Mouse (Mus musculus) MEL (cell line): Measurements from ENCODE around the gene Gm10912. TPM values are rescaled to one million over a fixed set of nuclear protein-coding genes. Genes with fewer than 3 reads are reported as not detected.

Experiments
- DNase-seq: peaks from one replicate; pipeline ENCODE4 v3.0.0; 2011; ENCODE audit warnings: low read depth, low spot score
- H3K27ac ChIP-seq: 2 replicates; pipeline ENCODE4 v1.5.1; 2012; ENCODE audit warnings: low read depth, mild to moderate bottlenecking, control low read depth, low read length, moderate library complexity; ENCODE audit not compliant: control insufficient read depth
- H3K27me3 ChIP-seq, 2 experiments: fragments of 150-350 bp in 1 of 2; sonication (generic) in 1 of 2; 2 replicates each; pipeline ENCODE4 v1.6.1; 2012; ENCODE audit warnings: low read length in 2 of 2, mild to moderate bottlenecking in 2 of 2, improper control_type of control experiment in 1 of 2, moderate library complexity in 1 of 2; ENCODE audit not compliant: insufficient read depth in 2 of 2, control insufficient read depth in 1 of 2
- H3K36me3 ChIP-seq, 2 experiments: 2 replicates each; pipeline ENCODE4 v1.6.1; 2012 to 2014; ENCODE audit warnings: low read length in 2 of 2, improper control_type of control experiment in 1 of 2, inconsistent platforms in 1 of 2, mild to moderate bottlenecking in 1 of 2; ENCODE audit not compliant: insufficient read depth in 2 of 2, control insufficient read depth in 1 of 2
- H3K4me1 ChIP-seq, 2 experiments: fragments of 150-350 bp in 1 of 2; sonication (generic) in 1 of 2; 2 replicates each; pipeline ENCODE4 v1.6.1; 2012; ENCODE audit warnings: low read length in 2 of 2, improper control_type of control experiment in 1 of 2, mild to moderate bottlenecking in 1 of 2; ENCODE audit not compliant: insufficient read depth in 2 of 2, control insufficient read depth in 1 of 2
- H3K4me3 ChIP-seq, 2 experiments: fragments of 150-350 bp in 1 of 2; sonication (generic) in 1 of 2; 2 replicates each; pipeline ENCODE4 v1.5.1; 2012; ENCODE audit warnings: low read depth in 2 of 2, low read length in 2 of 2, mild to moderate bottlenecking in 2 of 2, moderate library complexity in 2 of 2, control low read depth in 1 of 2, improper control_type of control experiment in 1 of 2; ENCODE audit not compliant: control insufficient read depth in 1 of 2, insufficient read depth in 1 of 2
- H3K79me2 ChIP-seq: 2 replicates; pipeline ENCODE4 v1.6.1; 2012; ENCODE audit warnings: mild to moderate bottlenecking, low read length, moderate library complexity; ENCODE audit not compliant: control insufficient read depth, poor library complexity, insufficient read depth
- H3K9ac ChIP-seq: 2 replicates; pipeline ENCODE4 v1.6.1; 2012; ENCODE audit warnings: low read depth, mild to moderate bottlenecking, control low read depth, low read length, moderate library complexity; ENCODE audit not compliant: control insufficient read depth, poor library complexity, severe bottlenecking
- H3K9me3 ChIP-seq: fragments of 150-350 bp; sonication (generic); replicated peaks from 2 replicates; pipeline ENCODE4 v1.6.1; 2012; ENCODE audit warnings: mild to moderate bottlenecking, low read length, improper control_type of control experiment, moderate library complexity; ENCODE audit not compliant: insufficient read depth
- GATA1 ChIP-seq: IDR thresholded peaks from 2 replicates; pipeline ENCODE4 v1.6.1; 2011; ENCODE audit warnings: low read depth, low read length, improper control_type of control experiment
- MAFK ChIP-seq: IDR thresholded peaks from 2 replicates; pipeline ENCODE4 v1.6.1; 2011; ENCODE audit warnings: low read depth, mild to moderate bottlenecking, low read length, improper control_type of control experiment, borderline replicate concordance
- ZNF384 ChIP-seq: IDR thresholded peaks from 2 replicates; pipeline ENCODE4 v1.6.1; 2012; ENCODE audit warnings: low read depth, mild to moderate bottlenecking, inconsistent platforms, low read length, improper control_type of control experiment
- polyA plus RNA-seq, 2 experiments: library from polyadenylated mRNA; stranded (reverse) in 1 of 2; unstranded in 1 of 2; fragments of >175 nt in 1 of 2; fragments of >200 nt in 1 of 2; gene quantifications; 2 replicates each; pipeline versions ENCODE4 v1.2.1 to v1.2.4; 2012; ENCODE audit warnings: low replicate concordance in 2 of 2, low read depth in 1 of 2; ENCODE audit not compliant: insufficient read length in 2 of 2, insufficient read depth in 1 of 2, missing spikeins in 1 of 2
- total RNA-seq: library from RNA; depleted of rRNA; stranded (reverse); fragments of 300-350 nt; gene quantifications from 2 replicates; pipeline ENCODE4 v1.2.3, GENCODE M21; 2012; rRNA removed

Gene Gm10912
- total and polyA plus RNA-seq, 3 experiments, result 0.06 to 0.08 TPM; not detected in 1

DNA sequence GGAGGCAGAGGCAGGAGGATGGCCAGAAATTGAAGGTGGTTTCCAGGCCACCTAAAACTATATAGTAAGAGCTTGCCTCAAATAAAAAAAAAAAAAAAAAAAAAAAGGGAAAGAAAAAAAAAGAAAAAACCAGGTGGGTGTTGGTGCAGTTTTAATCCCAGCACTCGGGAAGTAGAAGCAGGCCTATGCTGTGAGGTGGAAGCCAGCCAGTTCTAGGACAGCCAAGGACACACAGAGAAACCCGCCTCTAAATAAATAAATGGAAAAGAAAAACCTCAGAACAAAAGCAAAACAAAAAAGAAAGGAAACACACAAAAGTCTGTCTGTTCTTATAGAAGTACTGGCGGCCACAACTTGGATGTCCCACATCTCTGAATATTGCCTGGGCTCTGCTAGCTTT is 49.3 kb downstream of the Gm10912 start:
- Histone ChIP-seq H3K27me3 (no peaks in the 10 kb centered on the region), H3K9me3 (no peaks in the 10 kb centered on the region), H3K36me3 (peaks cover 0 to 5% of the 10 kb centered on the region in 2 experiments; a peak in 2 of 4 replicates), H3K4me1 (peaks cover 0 to 5% of the 10 kb centered on the region in 2 experiments; a peak in 2 of 4 replicates), H3K9ac (no peak overlapping the region), H3K27ac (no peak overlapping the region), H3K79me2 (no peaks in the 10 kb centered on the region), H3K4me3 (no peak overlapping the region)
- no peak for DNase-seq
- TF ChIP-seq ZNF384 (0 out of 2 replicates have a peak, but pooled peaks have one; percentile 10), MAFK (no peak), GATA1 (no peak)

Other genes starting within 250 kb of the Gm10912 start
- 258 and 278 TPM in 2 replicates for gene Lmo2, start 107.8 kb upstream of the Gm10912 start, total RNA-seq
- 100 to 1,000 TPM in 1 of 2 experiments, 10 to 100 TPM in 1; 96.2 to 184 TPM for gene Lmo2, start 107.8 kb upstream of the Gm10912 start, polyA plus RNA-seq
- gene Fbxo3, start 38.1 kb upstream of the Gm10912 start, total RNA-seq, result 30.9 and 32.7 TPM in 2 replicates
- gene Fbxo3, start 38.1 kb upstream of the Gm10912 start, polyA plus RNA-seq, result 10 to 100 TPM; 41.9 to 55.4 TPM
- 0.50 TPM in 1 of 2 replicates, not detected in the other for gene 4931422A03Rik, start 37.5 kb upstream of the Gm10912 start, total RNA-seq
- gene 4931422A03Rik, start 37.5 kb upstream of the Gm10912 start, polyA plus RNA-seq, result 1 to 10 TPM in 1 of 2 experiments, not detected in 1; 4.9 TPM
- gene Gm10799, start 2.7 kb downstream of the Gm10912 start, total RNA-seq, result not detected in 2 replicates
- gene Gm10799, start 2.7 kb downstream of the Gm10912 start, polyA plus RNA-seq, result not detected
- gene Cd59b, start 4.0 kb downstream of the Gm10912 start, total RNA-seq, result not detected in 2 replicates
- gene Cd59b, start 4.0 kb downstream of the Gm10912 start, polyA plus RNA-seq, result under 1 TPM in 1 of 2 experiments, not detected in 1; 0.38 TPM
- gene Cd59a, start 30.0 kb downstream of the Gm10912 start, total RNA-seq, result 0.08 TPM in 1 of 2 replicates, not detected in the other
- gene Cd59a, start 30.0 kb downstream of the Gm10912 start, polyA plus RNA-seq, result under 1 TPM in 1 of 2 experiments, not detected in 1; 0.96 TPM
- not detected in 2 replicates for gene A930018P22Rik, start 56.9 kb downstream of the Gm10912 start, total RNA-seq
- not detected for gene A930018P22Rik, start 56.9 kb downstream of the Gm10912 start, polyA plus RNA-seq